Mouse (Mus musculus) E14TG2a.4 (cell line): ENCODE measurements around the gene Gm4491.

Experiments
- H3K27me3 ChIP-seq: 2 replicates; pipeline ENCODE4 v1.6.1; 2014; ENCODE audit warnings: low read length, control low read depth; ENCODE audit not compliant: insufficient read depth
- H3K36me3 ChIP-seq: 2 replicates; pipeline ENCODE4 v1.6.1; 2014; ENCODE audit warnings: low read length, control low read depth; ENCODE audit not compliant: insufficient read depth
- H3K4me1 ChIP-seq: replicated peaks from 2 replicates; pipeline ENCODE4 v1.6.1; 2014; ENCODE audit warnings: low read depth, low read length, control low read depth
- H3K4me3 ChIP-seq: replicated peaks from 2 replicates; pipeline ENCODE4 v1.5.1; 2014; ENCODE audit warnings: mild to moderate bottlenecking, low read length
- H3K9me3 ChIP-seq: 2 replicates; pipeline ENCODE4 v1.6.1; 2014; ENCODE audit warnings: low read length, control low read depth
- CTCF ChIP-seq: conservative IDR thresholded peaks from 2 replicates; pipeline ENCODE4 v1.5.1; 2014; ENCODE audit warnings: low read length
- NANOG ChIP-seq: IDR thresholded peaks from 2 replicates; pipeline ENCODE4 v1.6.1; 2014; ENCODE audit warnings: borderline replicate concordance, low read length, mixed read lengths
- POU5F1 ChIP-seq: IDR thresholded peaks from 2 replicates; pipeline ENCODE4 v1.6.1; 2014; ENCODE audit warnings: low read length, borderline replicate concordance

The Gm4491 gene

GRCm38 (mm10) chr14:57103121-57103520 lies 12.6 kb downstream of the Gm4491 start:
- TF ChIP-seq CTCF = no peak
- Histone ChIP-seq H3K9me3 (no peaks in the 10 kb centered on the region), H3K4me3 (peak overlapping the region; percentile 79; the same call in 1 of the 2 replicates), H3K36me3 (no peaks in the 10 kb centered on the region), H3K4me1 (peaks cover 15% of the 10 kb centered on the region), H3K27me3 (peaks cover 80% of the 10 kb centered on the region)

GRCm38 (mm10) chr14:57101623-57102022 lies 14.1 kb downstream of the Gm4491 start:
- H3K4me1 ChIP-seq = peaks cover 15% of the 10 kb centered on the region
- H3K9me3 ChIP-seq = no peaks in the 10 kb centered on the region
- H3K36me3 ChIP-seq = no peaks in the 10 kb centered on the region
- H3K27me3 ChIP-seq = peaks cover 68% of the 10 kb centered on the region
- H3K4me3 ChIP-seq = no peak overlapping the region
- TF ChIP-seq CTCF (no peak), NANOG (no peak), POU5F1 (no peak)

GRCm38 (mm10) chr14:57095855-57096254 lies 19.8 kb downstream of the Gm4491 start:
- H3K4me1 ChIP-seq = peaks cover 4% of the 10 kb centered on the region; the same call in 1 of the 2 replicates
- H3K9me3 ChIP-seq = no peaks in the 10 kb centered on the region
- peaks cover 23% of the 10 kb centered on the region for H3K27me3 ChIP-seq
- no peak overlapping the region for H3K4me3 ChIP-seq
- H3K36me3 ChIP-seq = no peaks in the 10 kb centered on the region
- TF ChIP-seq CTCF (no peak), POU5F1 (no peak), NANOG (no peak)

GRCm38 (mm10) chr14:57093029-57093428 lies 22.7 kb downstream of the Gm4491 start:
- H3K36me3 ChIP-seq = no peaks in the 10 kb centered on the region
- peaks cover 10% of the 10 kb centered on the region for H3K27me3 ChIP-seq
- no peak for TF ChIP-seq NANOG
- TF ChIP-seq POU5F1 = no peak
- TF ChIP-seq CTCF = peak; percentile 62
- H3K4me1 ChIP-seq = peaks cover 4% of the 10 kb centered on the region; the same call in 1 of the 2 replicates
- H3K4me3 ChIP-seq = no peak overlapping the region
- no peaks in the 10 kb centered on the region for H3K9me3 ChIP-seq

GRCm38 (mm10) chr14:57090001-57090400 lies 25.7 kb downstream of the Gm4491 start:
- Histone ChIP-seq H3K27me3 (peaks cover 6% of the 10 kb centered on the region), H3K9me3 (no peaks in the 10 kb centered on the region), H3K36me3 (no peaks in the 10 kb centered on the region), H3K4me3 (no peak overlapping the region), H3K4me1 (peaks cover 4% of the 10 kb centered on the region; the same call in 1 of the 2 replicates)
- TF ChIP-seq NANOG (no peak), CTCF (no peak), POU5F1 (no peak)

GRCm38 (mm10) chr14:57089107-57089506 lies 26.6 kb downstream of the Gm4491 start:
- TF ChIP-seq NANOG (no peak), POU5F1 (no peak)
- no peaks in the 10 kb centered on the region for H3K36me3 ChIP-seq

GRCm38 (mm10) chr14:57084180-57084668 lies 31.5 kb downstream of the Gm4491 start:
- TF ChIP-seq CTCF = no peak
- no peak for TF ChIP-seq POU5F1
- no peak for TF ChIP-seq NANOG
- H3K36me3 ChIP-seq = no peaks in the 10 kb centered on the region
- peaks cover 7% of the 10 kb centered on the region; the same call in 1 of the 2 replicates for H3K9me3 ChIP-seq
- H3K4me3 ChIP-seq = no peak overlapping the region
- H3K4me1 ChIP-seq = no peaks in the 10 kb centered on the region
- peaks cover 5% of the 10 kb centered on the region; the same call in 1 of the 2 replicates for H3K27me3 ChIP-seq

More at GRCm38 (mm10) chr14:57089107-57089506, 26.6 kb downstream of the Gm4491 start:
- Histone ChIP-seq H3K4me3 (no peak overlapping the region), H3K27me3 (peaks cover 5% of the 10 kb centered on the region; the same call in 1 of the 2 replicates), H3K9me3 (no peaks in the 10 kb centered on the region), H3K4me1 (peaks cover 4% of the 10 kb centered on the region; the same call in 1 of the 2 replicates)

- peaks cover 7% of the 10 kb centered on the region; the same call in 1 of the 2 replicates for H3K9me3 ChIP-seq
- no peak overlapping the region for H3K4me3 ChIP-seq
- H3K27me3 ChIP-seq = peaks cover 5% of the 10 kb centered on the region; the same call in 1 of the 2 replicates
- no peaks in the 10 kb centered on the region for H3K36me3 ChIP-seq
- no peaks in the 10 kb centered on the region for H3K4me1 ChIP-seq
- TF ChIP-seq NANOG (no peak), CTCF (no peak), POU5F1 (no peak)
These were observed 32.8 kb downstream of the Gm4491 start for GRCm38 (mm10) chr14:57082863-57083262.

- Histone ChIP-seq H3K27me3 (no peaks in the 10 kb centered on the region), H3K4me3 (no peak overlapping the region), H3K36me3 (no peaks in the 10 kb centered on the region), H3K9me3 (peaks cover 6% of the 10 kb centered on the region; the same call in 1 of the 2 replicates), H3K4me1 (no peaks in the 10 kb centered on the region)
- TF ChIP-seq POU5F1 (no peak), NANOG (no peak), CTCF (no peak)
These were observed 40.1 kb downstream of the Gm4491 start for GRCm38 (mm10) chr14:57075537-57075936.
